Mouse (Mus musculus): Measurements from ENCODE around the gene Mapk14.
A peak's percentile ranks its signal among the peaks of the same experiment; 100 is the strongest.

Mapk14 gene

GRCm38 (mm10) chr17:28781290-28782045, 90.3 kb downstream of the Mapk14 start:
- DNase-seq (ENCODE audit: low spot score): peak; percentile 56

- no peak for DNase-seq (ENCODE audit: low spot score)
These were observed 93.9 kb downstream of the Mapk14 start for GRCm38 (mm10) chr17:28785036-28785435.

- no peak for DNase-seq (ENCODE audit: low spot score)
These were observed 96.4 kb downstream of the Mapk14 start for GRCm38 (mm10) chr17:28787507-28787906.

- DNase-seq (ENCODE audit: low spot score): no peak
These were observed 105.9 kb downstream of the Mapk14 start for GRCm38 (mm10) chr17:28797031-28797430.

All from MN1 (cell line).